In the genomic region with DNA sequence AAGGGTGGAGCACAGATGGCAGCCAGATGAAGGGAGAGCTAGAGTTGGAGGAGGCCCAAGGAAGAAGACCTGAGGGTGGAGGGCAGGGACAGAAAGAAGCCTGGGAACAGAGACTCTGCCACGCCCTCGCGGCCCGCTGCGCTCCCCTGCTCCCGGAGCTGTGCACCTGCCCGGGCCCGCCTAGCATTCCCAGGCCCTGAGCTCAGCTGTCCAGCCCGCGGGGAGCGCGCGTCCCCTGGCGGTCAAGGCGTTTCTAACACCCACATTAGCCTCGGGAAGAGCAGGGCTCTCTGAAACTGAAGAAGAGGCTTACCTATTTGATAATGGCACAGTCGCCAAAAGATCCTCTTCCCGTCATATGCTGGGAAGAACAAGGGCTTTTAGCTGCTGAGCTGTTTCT, we compare ENCODE assay signal across 9 mouse cellular contexts. TPM values are rescaled to one million over a fixed set of nuclear protein-coding genes. Genes with fewer than 3 reads are reported as not detected.
A peak's percentile ranks its signal among the peaks of the same experiment; 100 is the strongest.
DNase-seq lines count a peak whose midpoint lies in the region; ATAC-seq and TF ChIP-seq lines count a peak whose summit lies in the region.
"Had no signal": no experiment of that assay in that cellular context is flagged by ENCODE, and none has a peak within 500 bp of the region (broad histone marks: within the 10 kb centered on the region; RNA-seq: fewer than 3 reads in every experiment).

No protein-coding gene starts in this region.

- peak; percentile 56 for DNase-seq in right cerebral cortex, adult 18-20 months
- no peak for DNase-seq in right cerebral cortex, postnatal 10 days (ENCODE audit: low spot score in 2 of 2)
- peak; percentile 83 for DNase-seq in gastrocnemius, adult 18-20 months (ENCODE audit: low spot score)
- DNase-seq in liver, postnatal 0 days: peak; percentile 84
- peak in 1 of 2 experiments; percentile 66 for DNase-seq in spleen, adult 2 months (ENCODE audit: low read depth in 1 of 2, low spot score in 2 of 2)

- H3K4me2 ChIP-seq in intestine, embryonic 15.5 days (replicated peaks): peak overlapping the region; percentile 0; the same call in 1 of the 2 replicates
- H3K4me2 ChIP-seq in liver, postnatal 0 days (ENCODE audit: low read depth, low read length): no peak overlapping the region
- H3K4me2 ChIP-seq: hindbrain, embryonic 15.5 days had no signal

- H3K27me3 ChIP-seq in intestine, embryonic 15.5 days (replicated peaks): no peaks in the 10 kb centered on the region
- H3K27me3 ChIP-seq in liver, postnatal 0 days (ENCODE audit: insufficient read depth, low read length): peaks cover 2% of the 10 kb centered on the region; the same call in 1 of the 2 replicates
- peaks cover 6% of the 10 kb centered on the region for H3K27me3 ChIP-seq in spleen, adult 2 months (ENCODE audit: control insufficient read depth, insufficient read depth, low read length)

- H3K4me1 ChIP-seq in bone marrow macrophage, adult 2 months (ENCODE audit: control insufficient read depth, insufficient read depth, low read length): no peaks in the 10 kb centered on the region
- peaks cover 29% of the 10 kb centered on the region for H3K4me1 ChIP-seq in intestine, embryonic 15.5 days (replicated peaks)
- peaks cover 32% of the 10 kb centered on the region for H3K4me1 ChIP-seq in liver, postnatal 0 days (ENCODE audit: insufficient read depth)
- H3K4me1 ChIP-seq in spleen, adult 2 months (ENCODE audit: control insufficient read depth, insufficient read depth, insufficient read length): peaks cover 12% of the 10 kb centered on the region

- TF ChIP-seq POLR2A in bone marrow macrophage, adult 2 months (IDR thresholded peaks at IDR 0.05; ENCODE audit: borderline replicate concordance, low read depth, low read length): no peak
- no peak for TF ChIP-seq POLR2A in spleen, adult 2 months (IDR thresholded peaks at IDR 0.05; ENCODE audit: low read depth, low read length)

- H3K36me3 ChIP-seq in intestine, embryonic 15.5 days: no peaks in the 10 kb centered on the region
- no peaks in the 10 kb centered on the region for H3K36me3 ChIP-seq in liver, postnatal 0 days (replicated peaks; ENCODE audit: insufficient read depth, low read length)
- H3K36me3 ChIP-seq in spleen, adult 2 months (ENCODE audit: control insufficient read depth, insufficient read depth, low read length): no peaks in the 10 kb centered on the region
- H3K36me3 ChIP-seq: hindbrain, embryonic 15.5 days had no signal

- H3K27ac ChIP-seq in bone marrow macrophage, adult 2 months (ENCODE audit: insufficient read depth, low read depth, low read length): no peak overlapping the region
- H3K27ac ChIP-seq in intestine, embryonic 15.5 days: no peak overlapping the region
- H3K27ac ChIP-seq in liver, postnatal 0 days (ENCODE audit: low read depth): no peak overlapping the region
- H3K27ac ChIP-seq in spleen, adult 2 months (ENCODE audit: insufficient read depth, low read length): no peak overlapping the region
- H3K27ac ChIP-seq: hindbrain, embryonic 15.5 days had no signal

- ATAC-seq in intestine, embryonic 15.5 days: peak; percentile 30
- no peak for ATAC-seq in liver, postnatal 0 days
- ATAC-seq in activated CD4-positive, CD25-positive, alpha-beta regulatory T cell, adult 4 months: no peak

- no peaks in the 10 kb centered on the region for H3K9me3 ChIP-seq in intestine, embryonic 15.5 days
- H3K9me3 ChIP-seq in liver, postnatal 0 days (ENCODE audit: low read length): no peaks in the 10 kb centered on the region
- H3K9me3 ChIP-seq: hindbrain, embryonic 15.5 days had no signal

- TF ChIP-seq CTCF in bone marrow macrophage, adult 2 months (IDR thresholded peaks at IDR 0.05; ENCODE audit: low read depth, low read length): peak; percentile 67
- peak; percentile 94 for TF ChIP-seq CTCF in liver, postnatal 0 days (IDR thresholded peaks at IDR 0.05; ENCODE audit: low read depth)
- peak; percentile 83 for TF ChIP-seq CTCF in spleen, adult 2 months (IDR thresholded peaks at IDR 0.05; ENCODE audit: extremely low read depth, insufficient read depth, insufficient read length, insufficient replicate concordance)

- H3K4me3 ChIP-seq in bone marrow macrophage, adult 2 months (ENCODE audit: insufficient read depth, low read length): no peak overlapping the region
- no peak overlapping the region for H3K4me3 ChIP-seq in intestine, embryonic 15.5 days (replicated peaks)
- no peak overlapping the region for H3K4me3 ChIP-seq in liver, postnatal 0 days (ENCODE audit: low read depth, low read length)
- no peak overlapping the region for H3K4me3 ChIP-seq in spleen, adult 2 months (ENCODE audit: extremely low read depth, insufficient read depth, insufficient read length)
- H3K4me3 ChIP-seq: hindbrain, embryonic 15.5 days had no signal

- 2% methylated on average over 18 of the region's 18 CpGs for WGBS in intestine, embryonic 15.5 days
- 7% methylated on average over 18 of the region's 18 CpGs for WGBS in liver, postnatal 0 days (ENCODE audit: insufficient replicate concordance)
- WGBS in spleen, adult 2 months: 8% methylated on average over 18 of the region's 18 CpGs

- TF ChIP-seq EP300 in liver, postnatal 0 days (IDR thresholded peaks at IDR 0.05; ENCODE audit: low read depth): no peak

- H3K9ac ChIP-seq in intestine, embryonic 15.5 days: no peak overlapping the region
- H3K9ac ChIP-seq in liver, postnatal 0 days (replicated peaks): no peak overlapping the region
- H3K9ac ChIP-seq: hindbrain, embryonic 15.5 days had no signal

RNA-seq across cellular contexts. Expression of a gene that starts 4.3 kb away (rescaled TPM):
- 1.6 and 4.0 TPM in 2 replicates for polyA plus RNA-seq in bone marrow macrophage, adult 2 months (2012; ENCODE audit: insufficient read depth, insufficient read length, missing spikeins)
- total RNA-seq in gastrocnemius, adult 18-20 months (2021): 1 to 10 TPM; 3.6 to 5.3 TPM
- 3.1 and 4.8 TPM in 2 replicates for polyA plus RNA-seq in intestine, embryonic 15.5 days (2015; fragmentation: Nextera tagmentation; extraction: Ambion mirVana)
- 0.47 and 0.69 TPM in 2 replicates for polyA plus RNA-seq in liver, postnatal 0 days (2015; fragmentation: Nextera tagmentation; extraction: Ambion mirVana)
- 2.2 and 2.5 TPM in 2 replicates for polyA plus RNA-seq in spleen, adult 2 months (2012; rRNA removed)
- under 1 TPM in 1 of 2 experiments, not detected in 1; 0.17 TPM for polyA plus RNA-seq in activated CD4-positive, CD25-positive, alpha-beta regulatory T cell, adult 4 months (2017; shearing (Covaris generic))

RNA-seq across cellular contexts. Expression of a gene that starts 4.6 kb away (rescaled TPM):
- polyA plus RNA-seq in bone marrow macrophage, adult 2 months (2012; ENCODE audit: insufficient read depth, insufficient read length, missing spikeins): 7.8 and 8.4 TPM in 2 replicates
- total RNA-seq in gastrocnemius, adult 18-20 months (2021): 10 to 100 TPM; 10.8 to 11.4 TPM
- 21.7 and 23.4 TPM in 2 replicates for polyA plus RNA-seq in intestine, embryonic 15.5 days (2015; fragmentation: Nextera tagmentation; extraction: Ambion mirVana)
- polyA plus RNA-seq in liver, postnatal 0 days (2015; fragmentation: Nextera tagmentation; extraction: Ambion mirVana): 7.7 and 7.8 TPM in 2 replicates
- polyA plus RNA-seq in spleen, adult 2 months (2012; rRNA removed): 5.8 and 5.9 TPM in 2 replicates
- 10 to 100 TPM; 19.4 to 20.2 TPM for polyA plus RNA-seq in activated CD4-positive, CD25-positive, alpha-beta regulatory T cell, adult 4 months (2017; shearing (Covaris generic))

RNA-seq across cellular contexts. Expression of a gene that starts 17.9 kb away (rescaled TPM):
- polyA plus RNA-seq in bone marrow macrophage, adult 2 months (2012; ENCODE audit: insufficient read depth, insufficient read length, missing spikeins): 14.5 and 18.9 TPM in 2 replicates
- 10 to 100 TPM in 1 of 2 experiments, 1 to 10 TPM in 1; 9.0 to 10.6 TPM for total RNA-seq in gastrocnemius, adult 18-20 months (2021)
- 16.7 and 17.3 TPM in 2 replicates for polyA plus RNA-seq in intestine, embryonic 15.5 days (2015; fragmentation: Nextera tagmentation; extraction: Ambion mirVana)
- polyA plus RNA-seq in liver, postnatal 0 days (2015; fragmentation: Nextera tagmentation; extraction: Ambion mirVana): 3.8 and 4.6 TPM in 2 replicates
- polyA plus RNA-seq in spleen, adult 2 months (2012; rRNA removed): 51.8 and 62.2 TPM in 2 replicates
- polyA plus RNA-seq in activated CD4-positive, CD25-positive, alpha-beta regulatory T cell, adult 4 months (2017; shearing (Covaris generic)): 10 to 100 TPM in 1 of 2 experiments, 1 to 10 TPM in 1; 4.7 to 10.8 TPM

RNA-seq across cellular contexts. Expression of a gene that starts 19.3 kb away (rescaled TPM):
- 30.7 and 35.4 TPM in 2 replicates for polyA plus RNA-seq in bone marrow macrophage, adult 2 months (2012; ENCODE audit: insufficient read depth, insufficient read length, missing spikeins)
- 10 to 100 TPM; 30.0 to 30.8 TPM for total RNA-seq in gastrocnemius, adult 18-20 months (2021)
- 51.6 and 52.0 TPM in 2 replicates for polyA plus RNA-seq in intestine, embryonic 15.5 days (2015; fragmentation: Nextera tagmentation; extraction: Ambion mirVana)
- polyA plus RNA-seq in liver, postnatal 0 days (2015; fragmentation: Nextera tagmentation; extraction: Ambion mirVana): 9.6 and 9.8 TPM in 2 replicates
- 28.2 and 29.9 TPM in 2 replicates for polyA plus RNA-seq in spleen, adult 2 months (2012; rRNA removed)
- 10 to 100 TPM; 61.1 to 72.3 TPM for polyA plus RNA-seq in activated CD4-positive, CD25-positive, alpha-beta regulatory T cell, adult 4 months (2017; shearing (Covaris generic))

RNA-seq across cellular contexts. Expression of a gene that starts 40.0 kb away (rescaled TPM):
- polyA plus RNA-seq in bone marrow macrophage, adult 2 months (2012; ENCODE audit: insufficient read depth, insufficient read length, missing spikeins): 0.95 TPM in 1 of 2 replicates, not detected in the other
- total RNA-seq in gastrocnemius, adult 18-20 months (2021): under 1 TPM in 1 of 2 experiments, not detected in 1; 0.21 TPM
- 3.7 and 4.7 TPM in 2 replicates for polyA plus RNA-seq in intestine, embryonic 15.5 days (2015; fragmentation: Nextera tagmentation; extraction: Ambion mirVana)
- 0.12 and 0.32 TPM in 2 replicates for polyA plus RNA-seq in liver, postnatal 0 days (2015; fragmentation: Nextera tagmentation; extraction: Ambion mirVana)
- polyA plus RNA-seq in spleen, adult 2 months (2012; rRNA removed): 2.3 and 3.9 TPM in 2 replicates
- polyA plus RNA-seq in activated CD4-positive, CD25-positive, alpha-beta regulatory T cell, adult 4 months (2017; shearing (Covaris generic)): 1 to 10 TPM; 3.1 to 6.0 TPM

Comparison
In these comparisons a context has a peak if more than half of its experiments do, and no peak if none do; other contexts are left out.
1. DNase-seq: peak in right cerebral cortex, adult 18-20 months (single experiment), gastrocnemius, adult 18-20 months (single experiment) and liver, postnatal 0 days (single experiment); none in right cerebral cortex, postnatal 10 days (0 of 2).
2. Peak in every context shown above with its lines, with median percentiles within 50 percentile points of each other: CTCF ChIP-seq.